Mouse (Mus musculus) kidney, adult 2 months (tissue): ENCODE data around the gene Aip.

ENCODE experiments used
- CTCF ChIP-seq: fragments of 200-500 bp; conservative IDR thresholded peaks from 2 replicates; pipeline ENCODE4 v1.5.1; 2011; ENCODE audit warnings: low read depth, mild to moderate bottlenecking, control low read depth, low read length, moderate library complexity, mixed read lengths; ENCODE audit not compliant: insufficient read depth, insufficient read length
- POLR2A ChIP-seq: fragments of 200-500 bp; IDR thresholded peaks from one replicate; pipeline ENCODE4 v1.6.1; 2011; ENCODE audit warnings: low read depth, low read length, control low read depth

DNA sequence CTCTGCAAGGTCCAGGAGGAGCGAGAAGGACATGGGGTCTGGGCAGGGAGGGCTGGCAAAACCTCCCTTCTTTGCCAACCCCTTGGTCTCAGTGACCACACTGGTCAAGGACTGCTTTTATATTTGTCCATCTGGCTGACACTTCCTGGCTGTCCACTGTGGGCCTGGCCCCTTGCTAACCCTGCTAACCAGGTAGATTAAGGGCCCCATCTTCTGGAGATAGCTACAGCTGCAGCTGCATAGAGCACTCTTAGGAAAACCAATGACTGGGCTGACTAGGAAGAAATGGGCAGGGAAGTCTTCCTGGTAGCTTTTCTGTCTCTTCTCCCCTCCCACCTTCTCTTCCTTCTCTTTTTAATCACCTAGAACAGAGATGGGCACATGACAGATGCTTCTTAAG lies 40.7 kb downstream of the Aip start:
- TF ChIP-seq POLR2A (no peak), CTCF (peak; percentile 81)
